Mouse (Mus musculus): ENCODE measurements at regions not wholly inside any gene's neighbourhood (a gene's known extent, or its start where the extent isn't known, plus 50 kb on each side); places are given as distances from the start of the nearest gene placed in this dataset.

DNA sequence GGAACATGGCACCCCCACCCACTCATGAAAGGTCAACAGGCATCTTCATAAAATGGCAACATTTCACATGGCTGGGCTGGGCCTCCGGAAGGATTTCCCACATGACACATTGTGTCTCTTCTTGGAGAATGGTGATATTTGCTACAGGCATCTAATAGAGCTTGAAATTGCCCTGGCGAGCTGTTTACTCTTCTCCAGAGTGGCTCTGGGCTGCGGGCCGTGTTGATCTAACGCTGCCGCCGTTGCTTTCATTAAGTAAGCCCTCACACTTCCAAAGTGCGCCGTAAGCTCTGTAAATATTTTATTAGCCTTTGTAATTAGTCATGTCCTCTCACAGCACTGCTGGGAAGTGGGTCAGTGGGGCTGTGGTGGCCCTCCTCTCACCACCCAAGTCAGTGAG lies 164.4 kb upstream of the Ctnnb1 start:
- no peak for DNase-seq (ENCODE audit: low spot score)

DNA sequence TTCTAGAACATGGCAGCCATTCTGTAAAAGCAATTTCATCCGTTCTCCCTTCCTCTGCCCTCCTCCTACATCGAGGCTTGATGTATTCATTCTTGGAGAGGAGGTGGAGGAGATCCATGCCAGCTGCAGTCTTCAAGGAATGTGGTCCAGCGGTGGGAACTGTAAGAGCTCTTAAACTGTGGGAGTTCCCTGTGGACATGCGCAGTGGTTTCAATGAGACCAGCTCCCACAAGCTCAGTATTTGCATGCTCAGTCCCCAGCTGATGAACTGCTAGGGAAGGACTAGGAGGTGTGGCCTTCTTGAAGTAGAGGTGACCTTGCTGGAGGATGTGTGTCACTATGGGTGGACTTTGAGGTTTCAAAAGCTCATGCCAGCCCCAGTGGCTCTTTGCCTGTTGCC lies 163.7 kb upstream of the Ctnnb1 start:
- no peak for DNase-seq (ENCODE audit: low spot score)

DNA sequence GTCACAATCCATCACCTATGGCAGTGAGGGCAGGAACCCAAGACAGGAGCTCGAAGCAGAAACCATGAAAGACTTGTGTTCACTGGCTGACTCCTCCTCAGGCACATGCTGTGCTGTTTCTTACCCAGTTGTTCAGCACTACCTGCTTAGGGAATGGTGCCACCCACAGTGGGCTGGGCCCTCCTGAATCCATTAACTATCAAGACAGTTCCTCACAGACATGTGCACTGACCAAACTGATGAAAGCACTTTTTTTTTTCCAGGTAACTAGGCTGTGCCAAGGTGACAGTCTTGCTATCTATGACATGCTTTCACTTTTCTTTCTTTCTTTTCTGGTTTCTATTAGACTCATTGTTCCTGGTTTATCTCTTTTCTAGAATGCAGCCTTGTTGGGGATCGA lies 162.1 kb upstream of the Ctnnb1 start:
- no peak for DNase-seq (ENCODE audit: low spot score)

DNA sequence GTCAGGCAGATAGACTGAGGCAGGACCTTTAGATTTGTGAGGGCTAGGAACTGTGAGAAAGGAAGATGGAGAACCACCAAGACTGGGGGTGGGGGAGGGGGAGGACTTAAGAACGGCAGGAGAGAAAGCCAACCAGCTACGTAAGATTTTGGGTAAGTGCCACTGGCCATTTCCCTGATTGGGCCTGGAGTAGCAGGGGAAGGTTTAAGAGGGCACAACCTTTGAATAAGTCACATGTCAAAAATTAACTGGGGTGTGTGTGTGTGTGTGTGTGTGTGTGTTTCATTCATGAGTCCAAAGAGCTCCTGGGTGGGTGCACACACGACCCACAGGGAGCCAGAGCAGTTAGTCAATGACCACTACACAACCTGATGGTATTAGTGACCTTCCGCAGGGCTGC lies 161.6 kb upstream of the Ctnnb1 start:
- no peak for DNase-seq (ENCODE audit: low spot score)

DNA sequence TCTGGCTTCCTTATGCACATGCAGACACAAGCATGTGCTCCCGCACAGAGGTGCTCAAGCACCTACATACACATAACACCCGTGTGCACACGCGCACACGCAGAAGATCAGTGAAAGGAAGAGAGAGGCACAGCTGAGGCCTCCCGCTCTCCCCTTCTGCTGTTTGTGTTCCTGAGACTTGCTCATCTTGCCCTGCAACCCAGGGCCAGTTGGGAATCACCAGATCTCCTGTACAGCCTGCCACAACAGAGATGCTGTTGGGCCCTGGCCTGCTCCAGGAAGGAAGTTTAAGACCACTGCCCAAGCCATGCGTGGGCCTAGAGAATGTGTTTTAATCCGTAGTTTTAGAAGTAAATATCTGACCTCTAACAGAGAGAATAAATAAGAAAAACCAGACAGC lies 160.0 kb upstream of the Ctnnb1 start:
- DNase-seq (ENCODE audit: low spot score) = no peak

DNA sequence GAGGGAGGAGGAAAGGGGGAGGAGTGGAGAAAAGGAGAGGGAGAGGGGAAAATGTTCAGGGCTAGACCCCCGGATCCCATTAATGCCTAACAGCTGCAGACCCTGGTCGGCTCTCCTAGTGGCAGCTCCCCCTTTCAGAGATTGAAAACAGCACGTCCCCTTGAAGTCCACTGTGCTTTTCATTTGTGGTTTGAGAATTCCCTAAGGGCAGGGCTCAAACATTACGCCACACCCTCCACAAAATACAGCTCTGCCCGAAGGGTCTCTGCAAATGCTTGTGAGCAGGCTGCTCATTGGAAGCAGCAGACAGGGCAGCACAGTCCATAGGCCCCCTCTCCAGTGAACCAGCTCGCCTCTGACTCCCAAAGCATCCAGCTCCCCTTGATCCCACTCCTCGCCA lies 159.3 kb upstream of the Ctnnb1 start:
- no peak for DNase-seq (ENCODE audit: low spot score)

DNA sequence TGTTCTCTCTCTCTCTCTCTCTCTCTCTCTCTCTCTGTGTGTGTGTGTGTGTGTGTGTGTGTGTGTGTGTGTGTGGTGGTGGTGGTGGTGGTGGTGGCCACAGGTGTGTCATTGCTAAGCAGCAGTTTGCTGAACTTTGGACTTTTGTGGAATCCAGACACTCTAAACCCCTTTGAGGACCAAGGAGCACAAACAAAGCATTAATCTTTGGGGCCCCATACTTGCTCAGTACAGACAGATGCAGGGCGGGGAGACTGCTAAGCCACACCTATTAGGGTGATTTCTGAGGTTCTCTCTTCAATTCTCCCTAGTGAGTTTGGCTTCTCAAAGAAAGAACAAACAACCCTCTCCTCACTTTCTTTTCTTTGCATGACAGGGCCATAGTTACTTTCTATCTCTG lies 158.1 kb upstream of the Ctnnb1 start:
- no peak for DNase-seq (ENCODE audit: low spot score)

DNA sequence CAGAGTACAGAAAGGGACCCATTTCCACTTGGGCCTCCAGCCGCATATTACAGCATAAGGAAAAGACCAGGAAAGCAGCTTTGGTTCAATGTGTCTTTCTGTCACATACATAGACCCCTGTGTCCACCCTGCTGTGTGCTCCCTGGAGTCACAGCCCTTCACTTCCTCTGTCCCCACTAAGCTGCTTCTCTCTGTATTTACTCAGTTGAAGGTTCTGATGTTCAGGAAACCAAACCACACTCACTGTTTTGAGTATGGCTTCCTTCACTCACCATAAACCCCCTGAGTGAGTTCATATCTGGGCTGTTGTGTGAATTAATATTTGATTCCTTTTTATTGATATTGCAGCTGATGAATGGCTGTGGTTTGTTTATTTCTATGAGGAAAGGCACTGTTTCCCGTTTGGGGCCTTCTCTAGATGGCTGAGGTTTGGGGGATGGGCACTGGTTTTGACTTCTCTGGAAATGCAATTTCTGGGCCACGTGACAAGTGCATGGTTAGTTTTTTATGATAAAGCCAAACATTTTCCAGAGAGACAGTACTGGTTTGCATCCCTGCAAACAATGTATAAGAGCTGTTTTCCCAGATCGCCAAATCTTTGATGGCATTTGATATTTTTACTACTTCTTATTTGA lies 157.0 kb upstream of the Ctnnb1 start:
- no peak for DNase-seq (ENCODE audit: low spot score)

DNA sequence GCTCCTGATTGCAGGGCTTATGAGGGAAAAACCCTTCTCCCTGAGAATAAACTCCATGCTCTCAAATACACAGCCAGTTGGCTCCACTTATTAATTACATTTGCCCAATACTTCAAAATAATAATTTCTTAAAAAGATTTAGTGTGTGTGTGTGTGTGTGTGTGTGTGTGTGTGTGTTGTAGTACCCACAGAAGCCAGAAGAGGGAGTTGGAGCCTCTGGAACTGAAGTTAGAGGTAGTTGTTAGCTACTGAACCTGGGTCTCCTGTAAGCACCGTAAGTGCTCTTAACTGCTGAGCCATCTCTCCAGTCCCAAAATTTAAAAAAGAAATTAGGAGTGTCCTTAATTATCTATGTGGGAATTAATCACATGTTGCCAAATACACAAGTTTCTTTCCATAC lies 154.8 kb upstream of the Ctnnb1 start:
- DNase-seq (ENCODE audit: low spot score) = no peak

DNA sequence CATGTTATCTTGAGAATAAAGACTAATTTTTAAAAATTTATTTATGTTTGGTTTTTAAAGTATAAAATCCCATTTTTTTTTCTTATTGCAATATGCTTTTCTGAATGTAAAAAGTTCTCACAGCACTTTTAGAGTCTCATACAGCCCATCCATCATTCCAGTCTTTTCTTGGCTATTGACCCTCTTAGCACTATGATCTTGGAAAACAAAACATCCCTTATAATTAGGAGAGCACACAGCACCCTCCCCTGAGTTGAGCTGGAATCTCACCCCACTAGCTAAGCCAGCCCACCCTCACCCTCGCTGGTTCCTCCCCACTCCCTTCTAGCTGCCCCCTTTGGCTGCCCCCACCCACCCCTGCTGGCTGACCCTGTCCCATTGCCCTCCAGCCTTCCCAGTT lies 154.2 kb upstream of the Ctnnb1 start:
- DNase-seq (ENCODE audit: low spot score) = no peak

DNA sequence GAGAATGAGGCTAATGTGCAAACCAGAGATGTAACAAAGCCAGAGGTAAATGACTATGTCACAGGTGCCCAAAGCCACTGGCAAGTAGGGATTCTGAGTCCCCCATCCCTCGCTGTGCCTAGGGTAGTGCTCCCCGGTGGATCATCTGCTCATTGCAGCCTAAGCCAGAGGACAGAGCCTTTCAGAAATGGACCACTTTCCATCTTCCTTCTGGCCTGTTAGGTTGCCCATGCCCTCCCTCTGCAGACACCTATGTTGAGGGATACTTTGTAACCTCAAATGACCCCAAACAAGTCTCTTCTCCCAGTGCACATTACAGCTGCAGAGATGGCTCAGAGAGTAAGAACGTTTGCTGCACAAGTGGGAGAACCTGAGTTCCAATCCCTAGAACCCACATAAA lies 153.3 kb upstream of the Ctnnb1 start:
- DNase-seq (ENCODE audit: low spot score) = no peak

DNA sequence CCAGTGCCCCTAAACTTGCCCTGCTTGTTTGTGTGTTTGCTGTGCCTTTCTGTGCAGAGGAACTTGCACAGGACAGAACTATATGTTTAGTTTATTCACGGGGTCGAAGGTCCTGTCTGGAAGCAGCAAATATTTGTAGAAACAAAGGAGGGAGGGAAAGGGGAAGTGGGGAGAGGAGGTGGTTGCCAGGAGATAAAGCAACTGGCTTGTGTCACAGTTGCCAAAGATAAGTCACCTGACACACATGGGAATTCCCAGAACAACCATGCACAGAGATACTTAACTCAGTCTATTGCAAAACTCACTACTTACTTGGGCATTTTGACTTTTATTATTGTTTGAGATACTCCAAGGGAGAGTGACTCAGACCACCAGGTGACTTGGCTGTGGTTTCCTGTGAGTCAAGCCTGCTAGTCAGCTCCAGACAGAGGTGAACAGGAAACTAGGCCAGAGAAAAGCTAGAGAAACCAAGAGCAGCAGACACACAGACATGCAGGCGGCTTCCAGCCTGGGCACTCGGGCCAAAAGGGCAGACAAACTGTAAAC lies 152.5 kb upstream of the Ctnnb1 start:
- no peak for DNase-seq (ENCODE audit: low spot score)

DNA sequence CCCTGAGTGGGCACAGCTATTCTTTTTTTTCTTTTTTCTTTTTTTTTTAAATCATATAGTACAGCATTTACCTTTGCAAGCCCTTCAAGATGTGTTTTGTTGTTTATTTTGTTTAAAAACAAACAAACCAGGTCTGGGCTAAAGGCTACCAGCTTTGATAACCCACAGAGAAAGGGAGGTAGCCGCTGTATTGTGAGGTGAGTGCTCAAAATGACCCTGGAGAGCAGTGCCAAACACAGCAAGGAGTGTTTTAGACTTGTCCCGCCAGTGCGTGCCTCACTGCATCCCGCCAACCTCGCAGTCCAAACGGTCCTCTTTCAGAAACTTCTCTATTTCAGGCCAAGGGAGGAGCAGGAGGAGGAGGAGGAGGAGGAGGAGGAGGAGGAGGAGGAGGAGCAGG lies 152.0 kb upstream of the Ctnnb1 start:
- DNase-seq (ENCODE audit: low spot score) = no peak

DNA sequence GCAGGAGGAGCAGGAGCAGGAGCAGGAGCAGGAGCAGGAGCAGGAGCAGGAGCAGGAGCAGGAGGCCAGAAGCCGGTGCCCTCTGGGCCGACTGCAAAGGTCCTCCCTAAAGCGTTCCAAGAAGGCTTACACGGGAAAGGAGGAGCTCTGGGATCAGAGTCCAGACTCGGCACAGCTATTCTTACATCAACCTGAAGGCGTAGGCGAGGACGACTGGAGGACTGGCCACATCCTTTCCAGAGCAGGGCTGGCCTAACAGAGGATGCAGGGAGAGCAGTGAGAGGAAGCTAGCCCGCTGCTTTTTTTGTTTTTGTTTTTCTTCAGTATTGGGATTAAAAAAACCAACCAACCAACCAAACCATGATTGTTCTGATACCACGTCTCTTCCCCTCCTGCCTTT lies 151.5 kb upstream of the Ctnnb1 start:
- DNase-seq (ENCODE audit: low spot score) = peak; percentile 12

DNA sequence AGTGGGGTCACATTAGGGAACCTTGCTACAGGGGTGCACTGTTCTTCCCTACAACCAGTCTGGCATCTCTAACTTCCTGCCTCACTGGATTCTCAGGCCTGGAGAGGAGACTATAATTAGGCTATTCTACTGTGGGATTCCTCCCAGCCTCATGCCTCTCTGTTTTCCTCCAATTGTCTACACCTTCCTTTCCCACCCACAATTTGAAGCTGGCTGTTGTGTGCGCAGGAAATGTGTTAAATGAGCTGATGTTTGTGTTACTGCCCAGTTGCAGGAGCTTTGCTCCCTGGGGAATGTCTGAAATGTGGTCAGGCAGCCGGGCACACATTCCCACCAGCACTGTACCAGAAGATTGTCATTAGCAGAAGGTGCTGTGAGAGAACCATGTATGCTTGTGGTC lies 150.6 kb upstream of the Ctnnb1 start:
- DNase-seq (ENCODE audit: low spot score) = peak; percentile 15

DNA sequence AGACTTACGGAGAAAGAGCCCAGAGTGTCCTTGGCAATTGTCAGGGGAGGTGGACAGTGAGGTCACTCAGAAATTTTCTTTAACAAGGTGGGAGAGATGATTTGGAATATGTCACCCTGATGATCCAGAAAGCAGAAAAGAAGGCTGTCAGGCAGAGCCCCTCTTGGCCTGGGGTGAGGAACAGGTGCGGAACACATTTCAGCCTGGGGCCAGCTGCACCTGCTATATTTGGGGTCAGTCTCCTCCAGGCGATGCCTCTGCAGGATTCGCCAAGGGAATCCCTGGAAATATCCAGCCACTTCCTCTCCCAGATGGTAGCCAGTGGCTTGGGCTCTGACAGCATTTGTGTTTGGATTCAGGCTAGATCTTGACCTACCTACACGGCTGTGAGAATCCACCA lies 134.8 kb upstream of the Ctnnb1 start:
- DNase-seq (ENCODE audit: low spot score) = no peak

DNA sequence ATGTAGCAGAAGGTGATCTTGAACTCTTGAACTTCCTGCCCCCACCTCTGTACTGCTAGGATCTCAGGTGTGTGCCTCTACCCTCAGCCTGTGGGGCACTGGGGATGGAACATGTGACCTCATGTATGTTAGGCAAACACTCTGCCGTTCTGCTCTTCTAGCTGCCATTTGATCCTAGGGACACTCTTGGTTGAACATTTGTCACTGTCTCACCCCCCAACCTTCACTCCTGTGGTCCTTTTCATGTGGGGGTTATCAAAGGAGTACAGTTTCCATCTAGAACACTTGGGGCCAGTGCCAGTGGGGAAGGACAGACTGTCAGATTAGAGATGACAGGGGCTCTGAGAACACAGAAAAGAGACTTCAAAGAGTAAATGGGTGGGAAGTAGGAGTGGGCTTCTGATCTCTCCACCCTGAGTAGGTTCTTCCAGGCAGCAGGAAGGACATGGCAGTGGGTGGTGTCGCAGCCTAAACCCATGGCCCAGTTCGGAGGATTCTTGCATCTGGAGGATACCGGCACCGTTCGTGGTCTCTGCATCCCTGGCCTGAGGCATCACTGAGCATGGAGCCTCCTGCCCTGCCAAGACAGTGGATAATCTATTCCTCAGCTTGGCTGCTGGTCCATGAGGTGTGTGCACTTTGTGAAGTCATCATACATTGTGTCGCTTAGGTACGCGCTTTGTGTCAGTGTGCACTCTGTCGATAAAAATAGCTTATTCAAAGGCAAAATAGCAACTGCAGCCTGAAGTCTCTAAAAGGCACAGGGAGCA lies 132.7 kb upstream of the Ctnnb1 start:
- DNase-seq (ENCODE audit: low spot score) = no peak

DNA sequence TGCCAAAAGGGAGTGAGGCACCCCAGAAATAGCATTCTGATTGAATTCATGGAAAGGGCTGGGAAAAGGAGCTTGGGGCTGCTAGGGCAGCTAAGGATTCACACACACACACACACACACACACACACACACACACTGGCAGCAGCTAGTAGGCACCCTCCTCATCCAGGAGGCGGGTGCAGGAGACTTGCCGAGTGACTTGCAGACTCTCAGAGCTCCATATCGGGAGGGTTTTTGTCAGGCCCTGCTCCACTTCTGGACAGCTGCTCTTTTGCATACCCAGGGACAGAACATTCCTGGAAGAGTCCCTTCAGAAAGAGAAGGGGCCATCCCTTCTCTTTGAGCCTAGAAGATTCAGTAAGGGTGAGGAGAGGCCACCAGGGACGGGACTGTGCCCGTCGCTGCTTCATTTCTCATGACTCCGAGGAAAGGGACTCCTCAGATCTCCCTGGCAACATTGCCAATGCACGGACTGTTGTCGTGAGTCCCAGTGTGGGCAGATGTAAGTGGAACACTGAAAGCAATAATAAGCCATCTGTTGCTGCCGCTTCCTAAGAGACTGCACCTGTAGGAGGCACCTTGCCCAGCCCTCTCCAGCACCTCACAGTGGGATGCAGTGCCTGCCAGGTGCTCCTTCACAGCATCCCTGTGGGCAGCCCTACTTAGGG lies 130.9 kb upstream of the Ctnnb1 start:
- no peak for DNase-seq (ENCODE audit: low spot score)

DNA sequence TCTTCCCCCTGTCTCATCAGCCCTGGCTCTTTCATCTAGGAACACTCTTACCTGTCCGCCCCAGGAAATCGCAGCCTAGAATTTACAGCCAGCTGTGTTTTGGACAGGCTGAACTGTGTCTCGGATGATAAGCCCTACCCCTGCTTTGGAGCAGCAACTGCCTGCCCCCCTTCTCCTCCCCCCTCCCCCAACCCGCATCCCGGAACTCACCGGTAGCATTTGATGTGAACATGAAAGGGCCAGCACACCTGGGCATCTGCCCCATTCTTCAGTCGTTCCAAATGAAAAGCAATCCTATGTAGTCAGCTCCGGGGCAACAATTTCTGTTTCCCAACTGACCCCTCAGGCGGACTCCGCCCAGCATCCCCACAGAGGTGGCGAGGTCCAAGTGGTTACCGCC lies 130.1 kb upstream of the Ctnnb1 start:
- DNase-seq (ENCODE audit: low spot score) = no peak

DNA sequence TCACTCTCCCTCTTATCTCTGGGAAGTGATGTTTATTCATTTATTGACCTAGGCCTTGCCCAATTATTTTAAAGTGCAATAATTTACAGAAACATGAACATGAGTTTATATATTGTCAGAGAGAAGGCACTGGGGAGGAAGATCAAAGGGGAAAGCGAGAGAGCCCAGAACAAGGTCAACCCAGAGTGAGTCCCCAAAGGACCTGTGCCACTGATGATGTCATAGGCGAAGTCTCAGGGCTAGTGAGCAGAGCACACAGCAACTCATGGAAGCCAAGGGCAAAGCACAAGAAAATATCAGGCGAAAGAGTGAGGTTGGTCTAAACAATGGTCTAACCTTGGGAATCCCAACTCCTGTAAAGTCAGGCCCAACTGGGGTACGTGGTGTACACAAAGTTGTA lies 126.4 kb upstream of the Ctnnb1 start:
- DNase-seq (ENCODE audit: low spot score) = no peak

DNA sequence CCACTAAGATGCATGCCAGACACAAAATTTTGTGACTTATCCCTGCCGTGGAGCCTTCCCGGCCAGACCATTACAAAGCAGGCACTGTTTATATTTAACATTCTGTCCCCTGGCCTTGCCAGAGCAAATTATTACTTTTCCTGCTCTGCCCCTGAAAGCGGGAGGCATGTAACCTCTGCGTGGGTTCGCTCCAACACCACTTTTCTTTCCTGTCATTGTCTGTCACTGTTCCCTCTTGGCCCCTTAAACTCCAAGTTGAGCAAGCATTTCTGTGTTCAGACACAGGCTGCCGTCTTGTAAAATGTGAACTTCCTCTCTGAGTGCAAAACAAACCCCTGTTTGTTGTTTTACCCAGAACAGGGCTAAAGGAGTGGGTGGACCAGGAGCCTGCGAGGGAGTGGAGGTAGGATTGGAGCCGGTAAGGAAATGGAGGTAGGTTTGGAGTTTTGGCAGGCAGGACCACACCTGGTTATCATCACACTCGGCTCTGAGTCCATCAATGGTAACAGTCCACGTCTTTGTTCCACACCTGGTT lies 124.2 kb upstream of the Ctnnb1 start:
- DNase-seq (ENCODE audit: low spot score) = no peak

DNA sequence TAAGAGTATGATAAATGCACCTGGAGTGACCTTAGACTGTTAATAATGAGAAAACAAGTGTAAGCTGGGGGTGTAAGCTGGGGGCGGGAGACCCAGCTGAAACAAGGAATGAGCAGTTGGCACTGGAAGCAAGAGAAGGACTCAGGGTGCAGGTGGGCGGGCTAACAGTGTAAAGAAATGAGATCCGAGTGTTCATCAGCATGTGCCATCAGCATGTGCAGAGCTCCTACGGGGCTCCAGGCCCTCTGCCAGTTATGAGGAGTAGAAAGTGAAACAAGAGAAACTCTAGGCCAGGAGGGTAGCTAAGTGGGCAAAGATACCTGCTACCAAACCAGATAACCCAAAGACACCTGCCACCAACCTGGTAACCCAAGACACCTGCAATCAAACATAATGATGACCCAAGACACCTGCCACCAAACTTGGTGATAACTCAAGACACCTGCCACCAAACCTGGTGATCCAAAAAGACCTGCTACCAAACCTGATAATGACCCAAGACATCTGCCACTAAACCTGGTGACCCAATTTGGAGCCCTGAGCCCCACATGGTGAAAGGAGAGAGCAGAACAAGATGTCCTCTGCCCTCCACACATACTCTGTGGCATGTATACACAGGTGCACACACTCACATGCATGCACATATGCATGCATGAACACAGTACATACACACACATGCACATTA lies 120.1 kb upstream of the Ctnnb1 start:
- DNase-seq (ENCODE audit: low spot score) = no peak
